Mouse (Mus musculus) heart, postnatal 4 days (tissue): Measurements from ENCODE around the gene Lars2. TPM values are rescaled to one million over a fixed set of nuclear protein-coding genes. Genes with fewer than 3 reads are reported as not detected.

Experiments used
- DNase-seq: peaks from one replicate; pipeline ENCODE4 v3.0.0; 2021
- total RNA-seq, 2 experiments: library from RNA; stranded (reverse); gene quantifications; 2 replicates each; pipeline ENCODE4 v1.2.3; 2021

The Lars2 gene
- total RNA-seq, 2 experiments from 2014 or later, result 50.8 to 52.3 TPM

GRCm38 (mm10) chr9:123478031-123478585, 111.4 kb downstream of the Lars2 start:
- DNase-seq, result peak; percentile 79

- peak; percentile 78 for DNase-seq
These were observed 112.0 kb downstream of the Lars2 start, which contains the start of gene Limd1 for GRCm38 (mm10) chr9:123478586-123479195. Gene Limd1 (plus strand): TSS chr9:123478706.

- peak; percentile 37 for DNase-seq
These were observed 112.5 kb downstream of the Lars2 start for GRCm38 (mm10) chr9:123479196-123479669.

- no peak for DNase-seq
These were observed 113.1 kb downstream of the Lars2 start for GRCm38 (mm10) chr9:123479876-123480252.

- peak; percentile 22 for DNase-seq
These were observed 113.7 kb downstream of the Lars2 start for GRCm38 (mm10) chr9:123480253-123480921.

GRCm38 (mm10) chr9:123481136-123481535, 114.4 kb downstream of the Lars2 start:
- no peak for DNase-seq

- no peak for DNase-seq
These were observed 116.9 kb downstream of the Lars2 start for GRCm38 (mm10) chr9:123483598-123483997.

GRCm38 (mm10) chr9:123484830-123485229, 118.1 kb downstream of the Lars2 start:
- no peak for DNase-seq

GRCm38 (mm10) chr9:123485561-123485960, 118.8 kb downstream of the Lars2 start:
- no peak for DNase-seq

- no peak for DNase-seq
These were observed 119.9 kb downstream of the Lars2 start for GRCm38 (mm10) chr9:123486635-123487034.

GRCm38 (mm10) chr9:123489073-123489472, 122.3 kb downstream of the Lars2 start:
- no peak for DNase-seq

- DNase-seq, result no peak
These were observed 123.1 kb downstream of the Lars2 start for GRCm38 (mm10) chr9:123489727-123490343.

- peak; percentile 55 for DNase-seq
These were observed 124.2 kb downstream of the Lars2 start for GRCm38 (mm10) chr9:123490930-123491329.

GRCm38 (mm10) chr9:123491917-123492585, 125.3 kb downstream of the Lars2 start:
- peak; percentile 78 for DNase-seq

GRCm38 (mm10) chr9:123496665-123497064, 129.9 kb downstream of the Lars2 start:
- no peak for DNase-seq

- no peak for DNase-seq
These were observed 131.2 kb downstream of the Lars2 start for GRCm38 (mm10) chr9:123497906-123498305.

GRCm38 (mm10) chr9:123500480-123500879, 133.8 kb downstream of the Lars2 start:
- no peak for DNase-seq

- no peak for DNase-seq
These were observed 136.6 kb downstream of the Lars2 start for GRCm38 (mm10) chr9:123503171-123503834.

- DNase-seq, result peak; percentile 65
These were observed 137.6 kb downstream of the Lars2 start for GRCm38 (mm10) chr9:123504325-123504724.

GRCm38 (mm10) chr9:123505598-123505997, 138.9 kb downstream of the Lars2 start:
- no peak for DNase-seq

- no peak for DNase-seq
These were observed 139.8 kb downstream of the Lars2 start for GRCm38 (mm10) chr9:123506270-123507146.
